Mouse (Mus musculus) E14TG2a.4 (cell line): ENCODE measurements at regions not wholly inside any gene's neighbourhood (a gene's known extent, or its start where the extent isn't known, plus 50 kb on each side); places are given as distances from the start of the nearest gene placed in this dataset.

Source experiments
- CTCF ChIP-seq: conservative IDR thresholded peaks from 2 replicates; pipeline ENCODE4 v1.5.1; 2014; ENCODE audit warnings: low read length
- POU5F1 ChIP-seq: IDR thresholded peaks from 2 replicates; pipeline ENCODE4 v1.6.1; 2014; ENCODE audit warnings: low read length, borderline replicate concordance

DNA sequence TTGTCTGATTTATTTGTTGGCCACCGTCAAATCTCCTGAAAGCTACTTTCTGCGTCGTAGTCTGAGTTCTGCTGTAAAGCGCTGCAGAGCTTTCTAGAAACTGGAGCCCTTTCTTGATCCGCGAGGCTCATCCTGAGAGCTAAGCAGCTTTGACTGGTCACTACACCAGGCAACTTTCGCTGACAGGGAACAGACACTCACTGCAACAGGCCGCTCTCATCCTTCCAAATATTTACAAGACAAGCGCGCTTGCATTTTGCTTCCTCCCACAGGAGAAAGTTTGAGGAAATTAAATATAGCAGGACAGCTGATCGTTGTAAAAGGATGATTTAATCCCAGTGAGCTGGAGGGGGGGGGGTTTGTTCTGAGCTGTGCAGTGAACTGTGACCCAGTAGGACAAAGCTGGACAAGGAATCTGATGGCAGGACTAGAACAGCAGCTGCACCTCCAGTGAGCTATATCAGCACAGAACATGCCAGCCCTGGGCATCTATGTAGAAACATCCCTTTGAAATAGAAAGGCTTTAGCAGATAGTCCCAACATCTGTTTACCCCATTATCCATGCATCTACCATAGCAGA, 85.4 kb upstream of the Gas1 start:
- TF ChIP-seq CTCF (no peak), POU5F1 (no peak)
